Comparison of ENCODE assay signal across 9 mouse cellular contexts in genomic region chrX:11213492-11213891, GRCm38 (mm10).
DNase-seq lines count a peak whose midpoint lies in the region; TF ChIP-seq lines count a peak whose summit lies in the region.
"Had no signal": no experiment of that assay in that cellular context is flagged by ENCODE, and none has a peak within 500 bp of the region (broad histone marks: within the 10 kb centered on the region; RNA-seq: fewer than 3 reads in every experiment).

No protein-coding gene starts in this region.

- no peak overlapping the region for H3K4me3 ChIP-seq in E14TG2a.4 (replicated peaks; ENCODE audit: low read length)
- H3K4me3 ChIP-seq: midbrain, embryonic 12.5 days had no signal

- H3K27me3 ChIP-seq in E14TG2a.4 (ENCODE audit: insufficient read depth, low read length), result no peaks in the 10 kb centered on the region
- H3K27me3 ChIP-seq: midbrain, embryonic 12.5 days had no signal

- TF ChIP-seq CTCF in E14TG2a.4 (conservative IDR thresholded peaks at IDR 0.05; ENCODE audit: low read length), result peak; percentile 36

- no peaks in the 10 kb centered on the region for H3K36me3 ChIP-seq in E14TG2a.4 (ENCODE audit: insufficient read depth, low read length)
- H3K36me3 ChIP-seq: midbrain, embryonic 12.5 days had no signal

- peak; percentile 1 to 12 for DNase-seq in heart, adult 9 months (ENCODE audit: low spot score in 2 of 2)
- DNase-seq in heart, adult 11 months, result no peak
- peak; percentile 4 for DNase-seq in c-Kit-negative CD71-positive TER-119-positive erythroid progenitor cells, embryonic 14.5 days (ENCODE audit: low read depth, low spot score)
- DNase-seq in frontal cortex, postnatal 36 days (ENCODE audit: low spot score in 2 of 2), result peak; percentile 26 to 30
- peak; percentile 40 to 71 for DNase-seq in left cerebral cortex, adult 18-20 months (ENCODE audit: low spot score in 2 of 2)
- DNase-seq in retina, postnatal 7 days (ENCODE audit: low read depth, low spot score), result peak; percentile 2
- DNase-seq in ovary, postnatal 14 days (ENCODE audit: low spot score), result no peak

- no peaks in the 10 kb centered on the region for H3K9me3 ChIP-seq in E14TG2a.4 (ENCODE audit: low read length)
- H3K9me3 ChIP-seq: midbrain, embryonic 12.5 days had no signal

- H3K4me1 ChIP-seq in E14TG2a.4 (replicated peaks; ENCODE audit: low read depth, low read length), result no peaks in the 10 kb centered on the region
- H3K4me1 ChIP-seq: midbrain, embryonic 12.5 days had no signal

Comparison
In these comparisons a context has a peak if more than half of its experiments do, and no peak if none do; other contexts are left out.
1. DNase-seq: peak in heart, adult 9 months (2 of 2), c-Kit-negative CD71-positive TER-119-positive erythroid progenitor cells, embryonic 14.5 days (single experiment), frontal cortex, postnatal 36 days (2 of 2), left cerebral cortex, adult 18-20 months (2 of 2) and retina, postnatal 7 days (single experiment); none in heart, adult 11 months (single experiment) and ovary, postnatal 14 days (single experiment).